In the genomic region with DNA sequence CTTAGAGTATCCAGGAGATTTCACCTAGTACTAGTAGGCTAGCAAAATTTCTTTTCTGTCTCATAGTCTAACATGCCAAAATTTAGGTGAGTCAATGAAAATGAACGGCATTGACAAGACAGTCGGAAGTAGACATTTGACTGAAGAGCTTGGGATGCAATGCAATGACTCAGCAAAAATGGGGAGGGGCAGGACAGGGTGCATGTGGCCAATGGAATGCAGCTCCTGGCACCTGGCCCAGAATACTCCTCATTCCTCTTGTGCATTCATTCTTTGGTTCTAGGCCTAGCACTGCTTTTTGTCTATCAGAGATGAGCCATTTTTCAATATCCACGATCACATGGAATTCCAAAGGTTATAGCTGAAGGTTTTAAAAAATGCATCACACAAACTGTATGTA, we compare ENCODE assay signal across 9 mouse cellular contexts. TPM values are rescaled to one million over a fixed set of nuclear protein-coding genes. Genes with fewer than 3 reads are reported as not detected.
DNase-seq lines count a peak whose midpoint lies in the region; ATAC-seq lines count a peak whose summit lies in the region.
"Had no signal": no experiment of that assay in that cellular context is flagged by ENCODE, and none has a peak within 500 bp of the region (broad histone marks: within the 10 kb centered on the region; RNA-seq: fewer than 3 reads in every experiment).

No protein-coding gene starts in this region.

- DNase-seq in gastrocnemius, postnatal 14 days: peak; percentile 9
- DNase-seq in gastrocnemius, postnatal 36 days: no peak
- DNase-seq in 3T3-L1 (ENCODE audit: low read depth, low spot score): peak; percentile 99
- peak; percentile 20 for DNase-seq in adrenal gland, adult 8-10 months
- peak; percentile 75 for DNase-seq in kidney, postnatal 10 days
- no peak for DNase-seq in embryo, embryonic 9.5 days (ENCODE audit: extremely low spot score)
- DNase-seq: cerebellum, adult 9-10 months had no signal

- intact Hi-C loops in gastrocnemius, postnatal 14 days (cut with DNase I; ENCODE audit: low total_unique reads): no loop called here
- intact Hi-C loops in gastrocnemius, postnatal 36 days (cut with DNase I): no loop called here

- no peak for ATAC-seq in megakaryocyte progenitor cell, adult 5-6 weeks (replicated peaks; ENCODE audit: poor library complexity)
- ATAC-seq in erythroblast, adult 5-6 weeks (replicated peaks; ENCODE audit: low FRiP score, poor library complexity, severe bottlenecking): no peak

RNA-seq across cellular contexts. Expression of a gene that starts 48.1 kb away (rescaled TPM):
- total RNA-seq in gastrocnemius, postnatal 14 days (2021): under 1 TPM; 0.35 to 0.66 TPM
- under 1 TPM; 0.27 to 0.36 TPM for total RNA-seq in gastrocnemius, postnatal 36 days (2021)
- 1 to 10 TPM in 1 of 4 experiments, under 1 TPM in 3; 0.45 to 1.5 (median 0.82) TPM for total RNA-seq in adrenal gland, adult 8-10 months (2022)
- total RNA-seq in megakaryocyte progenitor cell, adult 5-6 weeks (2015): not detected in 2 replicates
- total RNA-seq in megakaryocyte progenitor cell, adult 5-6 weeks (2017): not detected in 2 replicates
- not detected in 2 replicates for total RNA-seq in erythroblast, adult 5-6 weeks (2015; ENCODE audit: low replicate concordance)
- not detected in 2 replicates for total RNA-seq in erythroblast, adult 5-6 weeks (2017; ENCODE audit: low replicate concordance)

Comparison
In these comparisons a context has a peak if more than half of its experiments do, and no peak if none do; other contexts are left out.
1. DNase-seq: peak in gastrocnemius, postnatal 14 days (single experiment), 3T3-L1 (single experiment), adrenal gland, adult 8-10 months (single experiment) and kidney, postnatal 10 days (single experiment); none in gastrocnemius, postnatal 36 days (0 of 2) and embryo, embryonic 9.5 days (single experiment).